Mouse (Mus musculus) B cell, adult 2 months (primary cell): ENCODE results near the gene Tmem132b.

Experiments
- DNase-seq, 2 experiments: peaks; one replicate each; pipeline ENCODE4 v3.0.0; 2022

Gene Tmem132b

GRCm38 (mm10) chr5:125794318-125794717 is 262.7 kb downstream of the Tmem132b start:
- no peak for DNase-seq

GRCm38 (mm10) chr5:125799622-125800021 is 268.0 kb downstream of the Tmem132b start:
- DNase-seq, result no peak

- DNase-seq, result no peak
These were observed 268.5 kb downstream of the Tmem132b start for GRCm38 (mm10) chr5:125800025-125800424.

- no peak for DNase-seq
These were observed 271.2 kb downstream of the Tmem132b start for GRCm38 (mm10) chr5:125802801-125803200.

- no peak for DNase-seq
These were observed 273.8 kb downstream of the Tmem132b start for GRCm38 (mm10) chr5:125805327-125805726.

GRCm38 (mm10) chr5:125807861-125808260 is 276.3 kb downstream of the Tmem132b start:
- DNase-seq, result no peak

- DNase-seq, result no peak
These were observed 297.8 kb downstream of the Tmem132b start for GRCm38 (mm10) chr5:125829342-125829741.

GRCm38 (mm10) chr5:125835890-125836289 is 304.3 kb downstream of the Tmem132b start:
- no peak for DNase-seq

- no peak for DNase-seq
These were observed 305.2 kb downstream of the Tmem132b start for GRCm38 (mm10) chr5:125836761-125837160.
